Mouse (Mus musculus) gastrocnemius, adult 18-20 months (tissue): ENCODE data around the gene Mybpc3. TPM values are rescaled to one million over a fixed set of nuclear protein-coding genes. Genes with fewer than 3 reads are reported as not detected.

ENCODE experiments used
- DNase-seq: peaks from one replicate; pipeline ENCODE4 v3.0.0; 2021; ENCODE audit warnings: low spot score
- long read RNA-seq, 2 experiments: library from polyadenylated mRNA; stranded (forward); transcript quantifications; one replicate each; pipeline ENCODE4 v2.0.0; 2021
- total RNA-seq, 2 experiments: library from RNA; stranded (reverse); gene quantifications; 2 replicates each; pipeline ENCODE4 v1.2.3; 2021

Gene Mybpc3
- not detected for total RNA-seq
- long read RNA-seq, experiment 1, result 0 reads
- long read RNA-seq, experiment 2, result 0 reads

DNA sequence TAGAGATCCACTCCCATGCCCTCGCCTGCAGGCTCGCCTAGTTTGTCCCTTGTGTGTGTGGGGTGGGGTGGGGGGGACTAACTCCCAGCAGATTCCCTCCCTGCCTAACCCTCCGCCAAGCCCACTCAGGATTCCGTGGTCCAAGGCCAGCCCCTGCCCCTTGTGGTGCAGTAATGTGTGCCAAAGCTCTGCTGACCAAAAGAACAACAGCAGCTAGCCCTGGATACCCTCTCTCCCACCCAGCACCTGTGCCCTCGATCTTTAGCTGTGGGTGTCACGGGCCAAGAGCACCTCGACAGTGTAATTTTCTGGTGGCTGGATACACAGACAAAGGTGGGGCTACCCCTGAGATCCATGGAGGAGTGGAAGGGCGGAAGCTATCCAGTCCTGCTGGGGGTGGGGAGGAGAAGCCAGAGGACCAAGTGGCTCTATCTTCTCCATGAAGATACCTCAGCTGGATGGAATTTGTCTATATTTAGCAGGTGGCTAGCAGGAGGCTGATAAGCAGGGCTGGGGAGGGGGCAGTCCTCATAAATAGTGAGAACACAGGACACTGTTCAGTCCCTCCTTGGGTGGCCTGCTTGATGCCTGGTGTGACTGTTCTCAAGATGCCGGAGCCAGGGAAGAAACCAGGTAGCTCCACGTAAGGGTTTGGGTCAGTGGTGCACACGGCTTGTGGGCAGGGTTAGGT lies at the start of gene Mybpc3:
TSS of gene Mybpc3 (plus strand) at position 560 of the 691 bp plus-strand sequence.
- no peak for DNase-seq

DNA sequence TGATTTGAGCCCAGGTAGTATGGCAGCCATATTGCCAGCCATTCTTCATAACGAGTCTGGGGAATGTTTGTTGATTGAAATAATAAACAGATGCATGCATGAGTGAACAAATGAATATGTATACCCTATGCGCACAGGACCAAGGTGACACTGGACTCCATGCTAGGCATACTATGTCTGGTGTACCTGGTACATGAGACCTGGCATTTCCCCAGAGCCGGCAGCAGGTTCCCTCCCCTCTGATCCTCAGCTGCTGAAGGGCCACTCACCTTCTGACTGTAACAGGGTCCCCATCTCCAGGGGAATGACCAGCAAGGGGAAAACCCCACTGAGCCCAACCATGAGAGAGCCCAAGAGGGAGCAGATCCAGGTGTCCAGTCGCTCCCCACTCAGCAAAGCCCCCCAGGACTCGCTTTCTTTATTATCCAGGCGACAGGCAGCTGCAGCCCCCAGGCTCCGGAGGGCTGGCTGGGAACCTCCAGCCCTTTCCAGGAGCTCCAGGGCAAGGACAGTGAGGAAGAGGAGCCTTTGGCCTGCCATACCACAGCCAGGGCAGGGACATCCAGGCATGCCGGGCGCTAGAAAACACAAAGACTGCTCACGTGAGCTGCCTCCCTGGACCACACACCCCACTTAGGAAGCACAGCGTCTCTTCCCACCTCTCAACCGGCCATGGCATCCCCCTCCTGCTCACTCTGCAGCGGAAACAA lies 49.6 kb upstream of the Mybpc3 start:
- DNase-seq, result no peak

- no peak for DNase-seq
These were observed 49.1 kb upstream of the Mybpc3 start for GRCm38 (mm10) chr2:91068872-91069165.

- DNase-seq, result no peak
These were observed 48.5 kb upstream of the Mybpc3 start for GRCm38 (mm10) chr2:91069306-91070000.

DNA sequence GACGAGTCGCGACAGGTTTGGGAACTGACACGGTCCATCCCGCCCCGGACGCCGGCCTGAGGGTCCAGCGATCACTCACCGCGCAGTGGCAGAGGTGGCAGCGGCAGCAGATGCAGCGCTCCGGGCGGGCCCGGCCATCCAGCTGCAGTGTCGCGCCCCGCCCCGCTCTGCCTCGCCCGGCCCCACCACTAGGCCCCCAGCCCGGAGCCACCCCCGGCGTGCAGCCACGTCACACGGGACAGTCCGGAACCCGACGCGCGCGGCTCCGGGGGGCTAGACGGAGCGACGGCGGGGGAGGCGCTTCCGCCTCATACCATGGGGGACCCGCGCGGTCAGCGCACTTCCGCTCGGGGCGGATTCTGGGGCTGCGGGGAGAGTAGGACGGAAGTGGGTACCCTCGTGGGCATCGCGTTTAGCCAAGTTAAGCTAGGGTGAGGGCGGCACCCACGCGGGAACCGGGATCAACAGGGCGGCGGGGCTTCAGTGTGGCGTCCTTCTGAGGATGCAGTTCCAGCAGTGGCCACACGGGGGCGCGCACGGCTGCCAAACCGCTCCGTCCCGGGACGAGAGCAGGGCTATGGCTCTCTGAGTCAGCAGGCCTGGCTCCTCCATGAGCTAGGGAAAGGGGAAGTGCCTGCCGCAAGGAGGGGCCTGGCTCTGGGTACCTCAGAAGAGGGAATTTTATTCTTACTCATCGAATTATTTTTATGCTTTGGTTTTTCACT lies 47.7 kb upstream of the Mybpc3 start, which contains the start of gene Slc39a13:
TSS of gene Slc39a13 (minus strand) at position 342 of the 725 bp plus-strand sequence.
- peak; percentile 97 for DNase-seq

GRCm38 (mm10) chr2:91071059-91071458 lies 46.9 kb upstream of the Mybpc3 start:
- no peak for DNase-seq

DNA sequence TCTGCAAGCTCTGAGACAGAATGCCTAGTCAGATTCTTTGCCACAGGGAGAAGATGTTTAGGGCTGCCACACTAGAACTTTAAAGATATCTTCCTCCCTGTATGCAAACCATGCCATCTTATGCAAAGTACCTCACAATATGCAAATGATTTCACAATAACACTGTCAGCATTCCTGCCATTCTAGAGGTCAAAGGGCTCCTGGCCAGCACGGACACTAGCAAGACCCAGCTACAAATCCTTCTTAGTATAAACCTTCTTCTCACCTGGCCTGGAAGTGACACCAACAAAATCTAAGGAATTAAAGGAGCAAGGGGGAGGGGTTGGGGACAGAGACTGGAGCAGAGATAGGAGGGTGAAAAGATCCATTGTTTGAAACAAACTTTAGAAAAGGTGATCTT lies 45.9 kb upstream of the Mybpc3 start:
- DNase-seq, result no peak

DNA sequence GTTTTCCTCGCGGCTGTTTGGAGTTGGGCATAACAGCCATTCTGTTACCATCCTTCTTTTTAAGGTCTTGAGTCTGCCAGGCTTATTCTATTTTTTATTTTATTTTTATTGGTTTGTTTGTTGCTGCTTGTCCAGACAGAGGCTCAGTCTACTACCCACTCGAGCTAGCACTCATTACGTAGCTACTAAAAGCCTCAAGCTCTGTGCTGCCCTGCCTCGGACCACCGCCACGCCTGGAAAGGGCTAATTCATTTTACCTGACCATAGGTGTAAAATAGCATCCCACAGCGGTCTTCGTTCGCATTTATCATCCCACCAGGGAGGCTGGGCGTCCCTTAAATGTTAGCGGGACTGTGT lies 40.0 kb upstream of the Mybpc3 start:
- no peak for DNase-seq

GRCm38 (mm10) chr2:91078314-91079025 lies 39.5 kb upstream of the Mybpc3 start:
- no peak for DNase-seq

- DNase-seq, result no peak
These were observed 38.9 kb upstream of the Mybpc3 start for GRCm38 (mm10) chr2:91079026-91079384.

- DNase-seq, result no peak
These were observed 37.0 kb upstream of the Mybpc3 start for GRCm38 (mm10) chr2:91080784-91081513.

DNA sequence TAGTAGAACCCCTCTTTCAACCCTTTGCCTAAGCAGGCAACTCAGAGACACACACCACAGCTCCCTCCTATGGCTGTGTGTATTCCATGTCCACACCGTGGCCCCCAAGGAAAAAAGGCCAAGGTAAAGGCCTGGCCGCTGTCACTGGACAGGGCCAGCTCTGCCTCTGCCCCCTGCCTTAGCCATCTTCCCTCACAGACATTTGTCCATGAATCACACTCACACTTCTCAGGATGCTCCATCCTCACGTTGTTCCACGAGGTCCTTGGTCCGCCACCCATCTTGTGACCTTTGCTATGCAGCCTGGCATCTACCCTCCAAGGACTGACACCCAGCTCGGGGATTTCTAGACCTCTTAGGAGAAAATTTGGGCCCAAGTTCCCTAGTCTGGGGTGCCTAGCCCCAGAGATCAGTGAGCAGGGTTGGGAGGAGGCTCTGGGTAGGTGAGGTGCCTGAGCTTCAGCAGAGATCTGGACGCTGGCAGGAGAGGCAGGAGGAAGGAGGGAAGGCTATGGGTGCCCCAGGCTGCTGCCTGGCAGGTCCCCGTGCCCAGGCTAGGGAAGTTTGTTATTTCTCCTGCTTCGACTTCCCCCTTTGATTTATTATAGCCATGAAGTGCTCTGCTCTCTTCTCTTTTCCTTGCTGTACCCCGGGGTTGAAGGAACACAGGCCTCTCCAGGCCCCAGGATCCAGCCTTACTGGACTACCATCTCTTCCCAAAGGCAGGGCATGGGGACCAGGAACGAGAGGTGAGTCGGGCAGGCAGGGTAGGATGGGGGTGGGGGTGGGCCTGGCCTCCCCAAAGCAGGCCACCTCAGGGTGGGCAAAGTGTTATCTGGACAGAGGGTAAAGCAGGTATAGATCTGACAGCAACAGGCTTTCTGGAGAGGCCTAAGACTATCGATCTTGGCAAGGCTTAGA lies 35.9 kb upstream of the Mybpc3 start, which contains the start of gene Spi1:
TSS of gene Spi1 (plus strand) at position 616 of the 921 bp plus-strand sequence.
- DNase-seq, result no peak

DNA sequence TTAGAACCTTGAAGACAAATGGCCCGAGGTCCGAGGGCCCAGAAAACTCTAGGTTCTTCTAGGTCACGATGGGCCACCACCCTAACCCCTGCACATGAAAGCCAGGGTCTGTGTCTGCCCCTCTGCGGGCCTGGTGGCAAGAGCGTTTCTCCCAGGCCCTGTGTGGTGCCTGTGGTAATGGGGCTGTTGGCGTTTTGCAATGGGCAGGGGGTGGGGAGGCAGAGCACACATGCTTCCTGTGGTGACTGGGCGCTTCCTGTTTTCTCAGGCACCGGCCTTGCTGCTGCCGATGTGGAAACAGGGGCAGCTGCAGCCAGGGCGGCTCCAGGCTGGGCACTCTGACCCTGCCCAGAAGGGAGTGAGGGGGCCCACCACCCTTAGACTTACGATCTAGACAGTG lies 35.1 kb upstream of the Mybpc3 start:
- DNase-seq, result no peak

- no peak for DNase-seq
These were observed 34.5 kb upstream of the Mybpc3 start for GRCm38 (mm10) chr2:91083366-91083940.

DNA sequence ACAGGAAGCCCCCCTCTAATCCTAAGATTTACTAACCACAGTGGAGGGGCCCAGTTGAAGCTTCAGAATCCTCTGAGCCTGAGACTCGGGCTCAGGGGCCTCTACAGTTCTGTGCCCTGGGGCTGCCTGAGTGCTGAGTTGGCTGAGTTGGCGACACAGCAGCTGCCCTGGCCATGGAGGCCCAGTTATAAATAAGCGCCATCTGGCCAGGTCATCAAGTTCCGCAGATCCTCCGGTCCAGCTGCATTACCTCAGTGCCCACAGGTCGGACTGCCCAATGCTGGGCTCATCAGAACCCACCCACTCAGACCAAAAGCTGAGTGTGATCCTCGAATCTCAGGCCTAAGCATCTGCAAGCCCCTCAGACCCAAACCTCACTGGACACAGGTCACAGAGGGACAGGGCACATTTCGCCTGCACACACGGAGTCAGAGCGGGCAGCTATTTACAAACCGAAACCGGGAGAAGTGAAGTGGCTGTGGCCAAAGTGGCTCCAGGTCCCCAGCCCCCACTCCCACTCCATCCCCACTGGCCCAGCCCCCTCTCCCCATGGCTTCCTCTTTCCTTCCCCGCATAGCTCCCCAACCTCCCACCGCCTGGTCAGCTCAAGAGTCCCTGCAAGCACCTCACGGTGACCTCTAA lies 33.6 kb upstream of the Mybpc3 start:
- DNase-seq, result peak; percentile 81

GRCm38 (mm10) chr2:91085494-91086391 lies 32.2 kb upstream of the Mybpc3 start:
- no peak for DNase-seq

DNA sequence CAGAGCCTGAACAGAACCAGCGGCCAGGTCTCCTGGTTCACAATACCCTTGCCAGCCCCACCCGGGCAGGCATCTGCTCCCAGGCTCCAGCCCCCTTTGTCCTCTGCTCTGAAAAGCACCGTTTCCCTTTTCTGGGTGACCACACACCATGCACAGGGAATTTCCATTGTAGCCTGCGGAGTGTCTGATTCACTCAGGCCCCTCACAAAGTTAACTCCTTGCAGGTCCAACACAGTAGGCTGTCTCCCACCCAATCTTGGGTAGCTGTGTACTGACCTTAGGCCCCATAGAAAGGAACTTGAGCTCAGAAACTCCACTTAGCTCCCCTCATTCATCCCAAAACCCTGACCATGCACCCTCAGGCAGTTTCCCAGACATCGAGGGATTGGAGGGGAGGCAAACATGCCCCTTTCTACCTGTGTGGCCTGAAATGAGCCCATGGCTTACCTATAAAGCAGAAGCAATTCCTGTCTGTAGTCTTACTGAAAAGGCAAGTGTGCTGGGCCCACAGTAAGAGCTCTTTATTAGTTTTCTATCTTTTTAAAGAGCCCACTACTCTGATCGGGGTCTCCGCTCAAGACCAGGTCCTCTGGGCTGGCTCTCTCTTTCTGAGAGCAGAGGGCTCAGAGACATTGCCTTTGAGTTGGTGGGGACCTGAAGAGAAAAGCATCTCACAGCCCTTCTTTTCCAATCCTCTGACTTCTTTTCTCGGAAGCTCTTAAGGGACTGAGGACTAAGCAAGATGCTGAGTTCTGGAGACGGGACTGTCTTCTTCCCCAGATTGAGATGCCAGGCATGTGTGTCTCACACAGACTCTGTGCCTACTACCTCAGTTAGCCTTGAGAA lies 31.3 kb upstream of the Mybpc3 start:
- no peak for DNase-seq
